Mouse (Mus musculus) B cell, adult 2 months (primary cell): ENCODE results near the gene Fam160a2.
"Not testable (repeated sequence)": the region's sequence is repeated elsewhere in the genome, so short reads cannot be mapped to it uniquely, and the experiment has no call there.

Source experiments
- DNase-seq, 2 experiments: peaks; one replicate each; pipeline ENCODE4 v3.0.0; 2022

The Fam160a2 gene

GRCm38 (mm10) chr7:105390236-105390635 lies 9.6 kb downstream of the Fam160a2 start:
- DNase-seq = no peak

GRCm38 (mm10) chr7:105387696-105388095 lies 12.2 kb downstream of the Fam160a2 start:
- no peak for DNase-seq

GRCm38 (mm10) chr7:105380329-105380728 lies 19.5 kb downstream of the Fam160a2 start:
- no peak for DNase-seq

- no peak for DNase-seq
These were observed 25.0 kb downstream of the Fam160a2 start, which contains the start of gene Gm5901 for GRCm38 (mm10) chr7:105374866-105375265. Gene Gm5901 (plus strand): TSS chr7:105375038.

GRCm38 (mm10) chr7:105373976-105374375 lies 25.9 kb downstream of the Fam160a2 start:
- no peak for DNase-seq

- DNase-seq = no peak
These were observed 26.3 kb downstream of the Fam160a2 start for GRCm38 (mm10) chr7:105373509-105373908.

GRCm38 (mm10) chr7:105372912-105373311 lies 26.9 kb downstream of the Fam160a2 start:
- DNase-seq = no peak

- no peak for DNase-seq
These were observed 31.3 kb downstream of the Fam160a2 start for GRCm38 (mm10) chr7:105368521-105368920.

GRCm38 (mm10) chr7:105367930-105368329 lies 31.9 kb downstream of the Fam160a2 start, which contains the start of gene Olfr692:
Gene Olfr692 (plus strand): TSS chr7:105368230.
- no peak for DNase-seq

- no peak for DNase-seq
These were observed 32.6 kb downstream of the Fam160a2 start for GRCm38 (mm10) chr7:105367268-105367667.

- no peak for DNase-seq
These were observed 38.1 kb downstream of the Fam160a2 start for GRCm38 (mm10) chr7:105361713-105362112.

GRCm38 (mm10) chr7:105356487-105356886 lies 43.4 kb downstream of the Fam160a2 start:
- not testable (repeated sequence) for DNase-seq

GRCm38 (mm10) chr7:105356064-105356463 lies 43.8 kb downstream of the Fam160a2 start:
- not testable (repeated sequence) for DNase-seq

- DNase-seq = no peak
These were observed 57.1 kb downstream of the Fam160a2 start for GRCm38 (mm10) chr7:105342752-105343151.

- DNase-seq = no peak
These were observed 57.7 kb downstream of the Fam160a2 start, which contains the start of gene Olfr691 for GRCm38 (mm10) chr7:105342170-105342569. Gene Olfr691 (minus strand): TSS chr7:105342270.

GRCm38 (mm10) chr7:105334004-105334403 lies 65.8 kb downstream of the Fam160a2 start, which contains the start of gene Olfr690:
Gene Olfr690 (minus strand): TSS chr7:105334104.
- no peak for DNase-seq

GRCm38 (mm10) chr7:105325302-105325701 lies 74.6 kb downstream of the Fam160a2 start:
- no peak for DNase-seq
